Mouse (Mus musculus): ENCODE data around the gene Rpl11.

- no peak for TF ChIP-seq CTCF (IDR thresholded peaks at IDR 0.05; ENCODE audit: control insufficient read depth, insufficient read depth, low read length)
- no peak for TF ChIP-seq POLR2A (IDR thresholded peaks at IDR 0.05; ENCODE audit: borderline replicate concordance, control insufficient read depth, low read depth, low read length)
These were observed 16.1 kb upstream of the Rpl11 start for GRCm38 (mm10) chr4:136069313-136069712.
